In the genomic region with DNA sequence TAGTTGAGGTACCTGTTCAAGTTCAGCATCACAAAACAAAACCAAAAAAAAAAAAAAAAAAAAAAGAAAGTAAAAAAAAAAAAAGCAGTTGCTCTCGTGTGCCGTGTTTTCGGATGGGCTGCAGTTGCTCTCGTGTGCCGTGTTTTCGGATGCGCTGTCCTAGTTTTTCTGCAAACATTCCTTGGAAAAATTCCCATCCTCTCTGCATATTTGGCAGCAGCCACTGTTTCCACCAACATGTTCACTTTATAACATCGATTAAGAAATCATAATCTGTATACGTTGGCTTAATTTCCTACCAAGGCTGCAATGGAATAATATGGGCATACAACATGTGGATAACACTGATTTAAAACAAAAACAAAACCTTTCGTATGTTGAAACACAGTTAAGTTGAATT, we compare ENCODE assay signal across 21 mouse cellular contexts. TPM values are rescaled to one million over a fixed set of nuclear protein-coding genes. Genes with fewer than 3 reads are reported as not detected.
DNase-seq lines count a peak whose midpoint lies in the region; TF ChIP-seq lines count a peak whose summit lies in the region.
"Had no signal": no experiment of that assay in that cellular context is flagged by ENCODE, and none has a peak within 500 bp of the region (broad histone marks: within the 10 kb centered on the region; RNA-seq: fewer than 3 reads in every experiment).

No protein-coding gene starts in this region.

- no peak for TF ChIP-seq CTCF in gastrocnemius, adult 2 months (IDR thresholded peaks at IDR 0.05)

- intact Hi-C loops in gastrocnemius, adult 2 months (cut with DNase I): no loop called here
- intact Hi-C loops in gastrocnemius, postnatal 14 days (cut with DNase I; ENCODE audit: low total_unique reads): no loop called here

- DNase-seq in gastrocnemius, adult 2 months: no peak
- no peak for DNase-seq in gastrocnemius, postnatal 14 days
- peak; percentile 42 for DNase-seq in layer of hippocampus, adult 9-11 months
- DNase-seq in layer of hippocampus, adult 11-12 months (ENCODE audit: low spot score): no peak
- DNase-seq in lung, postnatal 10 days: peak; percentile 26
- no peak for DNase-seq in lung, postnatal 14 days
- DNase-seq in right cerebral cortex, adult 18-20 months: no peak
- DNase-seq: adrenal gland, adult 8-10 months; cerebellum, postnatal 10 days; kidney, adult 9 months; kidney, postnatal 4 days; liver; retina, postnatal 1 day; thymus, postnatal 25 days had no signal

- no peak overlapping the region for H3K4me3 ChIP-seq in gastrocnemius, adult 2 months
- H3K4me3 ChIP-seq: embryonic facial prominence, embryonic 10.5 days; hindbrain, embryonic 10.5 days; intestine, embryonic 15.5 days; limb, embryonic 10.5 days; midbrain, embryonic 15.5 days; myocyte; neural tube, embryonic 13.5 days had no signal

- peak overlapping the region; percentile 1; the same call in 1 of the 2 replicates for H3K27ac ChIP-seq in gastrocnemius, adult 2 months
- H3K27ac ChIP-seq: embryonic facial prominence, embryonic 10.5 days; hindbrain, embryonic 10.5 days; intestine, embryonic 15.5 days; limb, embryonic 10.5 days; midbrain, embryonic 15.5 days; neural tube, embryonic 13.5 days had no signal

RNA-seq across cellular contexts. Expression of a gene that starts 6.2 kb away (rescaled TPM):
- total RNA-seq in gastrocnemius, adult 2 months (2021): 10 to 100 TPM; 31.7 to 37.1 TPM
- total RNA-seq in gastrocnemius, postnatal 14 days (2021): 10 to 100 TPM; 27.7 to 32.1 TPM

RNA-seq across cellular contexts. Expression of a gene that starts 6.4 kb away (rescaled TPM):
- 10 to 100 TPM; 18.7 to 24.8 TPM for total RNA-seq in gastrocnemius, adult 2 months (2021)
- 10 to 100 TPM; 24.1 to 28.4 TPM for total RNA-seq in gastrocnemius, postnatal 14 days (2021)

RNA-seq across cellular contexts. Expression of a gene that starts 36.7 kb away (rescaled TPM):
- 10 to 100 TPM; 26.2 to 26.9 TPM for total RNA-seq in gastrocnemius, adult 2 months (2021)
- total RNA-seq in gastrocnemius, postnatal 14 days (2021): 10 to 100 TPM; 28.1 to 28.4 TPM

RNA-seq across cellular contexts. Expression of a gene that starts 36.9 kb away (rescaled TPM):
- total RNA-seq in gastrocnemius, adult 2 months (2021): 1 to 10 TPM; 6.2 to 7.3 TPM
- total RNA-seq in gastrocnemius, postnatal 14 days (2021): 1 to 10 TPM; 5.1 to 6.8 TPM

Comparison
In these comparisons a context has a peak if more than half of its experiments do, and no peak if none do; other contexts are left out.
1. DNase-seq: peak in layer of hippocampus, adult 9-11 months (single experiment) and lung, postnatal 10 days (single experiment); none in gastrocnemius, adult 2 months (single experiment), gastrocnemius, postnatal 14 days (single experiment), layer of hippocampus, adult 11-12 months (single experiment), lung, postnatal 14 days (single experiment) and right cerebral cortex, adult 18-20 months (single experiment).